Mouse (Mus musculus) naive thymus-derived CD4-positive, alpha-beta T cell, adult 2 months (primary cell): ENCODE measurements around the gene App.

Source experiments
- DNase-seq: peaks from one replicate; pipeline ENCODE4 v3.0.0-alpha.2; 2011; ENCODE audit warnings: low read depth

App gene

GRCm38 (mm10) chr16:85118916-85119315, 54.6 kb downstream of the App start:
- no peak for DNase-seq

GRCm38 (mm10) chr16:85117541-85117940, 56.0 kb downstream of the App start:
- no peak for DNase-seq

- DNase-seq = no peak
Measured at GRCm38 (mm10) chr16:85115837-85116236, 57.7 kb downstream of the App start.

GRCm38 (mm10) chr16:85114742-85115141, 58.8 kb downstream of the App start:
- no peak for DNase-seq

GRCm38 (mm10) chr16:85113941-85114340, 59.6 kb downstream of the App start:
- DNase-seq = no peak

- no peak for DNase-seq
Measured at GRCm38 (mm10) chr16:85112254-85112653, 61.3 kb downstream of the App start.

GRCm38 (mm10) chr16:85110428-85110827, 63.1 kb downstream of the App start:
- no peak for DNase-seq

GRCm38 (mm10) chr16:85108486-85108885, 65.1 kb downstream of the App start:
- no peak for DNase-seq

GRCm38 (mm10) chr16:85106644-85107323, 66.8 kb downstream of the App start:
- DNase-seq = no peak

- DNase-seq = no peak
Measured at GRCm38 (mm10) chr16:85105603-85106002, 68.0 kb downstream of the App start.

- no peak for DNase-seq
Measured at GRCm38 (mm10) chr16:85103116-85103787, 70.3 kb downstream of the App start.

GRCm38 (mm10) chr16:85101544-85101943, 72.0 kb downstream of the App start:
- no peak for DNase-seq

GRCm38 (mm10) chr16:85100806-85101205, 72.8 kb downstream of the App start:
- no peak for DNase-seq

GRCm38 (mm10) chr16:85099487-85099886, 74.1 kb downstream of the App start:
- no peak for DNase-seq

GRCm38 (mm10) chr16:85099044-85099443, 74.5 kb downstream of the App start:
- DNase-seq = no peak

- no peak for DNase-seq
Measured at GRCm38 (mm10) chr16:85096396-85096795, 77.2 kb downstream of the App start.

- DNase-seq = no peak
Measured at GRCm38 (mm10) chr16:85095923-85096322, 77.6 kb downstream of the App start.

- DNase-seq = no peak
Measured at GRCm38 (mm10) chr16:85092644-85093091, 80.9 kb downstream of the App start.

GRCm38 (mm10) chr16:85092183-85092582, 81.4 kb downstream of the App start:
- DNase-seq = no peak

GRCm38 (mm10) chr16:85090992-85091391, 82.6 kb downstream of the App start:
- DNase-seq = no peak

GRCm38 (mm10) chr16:85088126-85088525, 85.4 kb downstream of the App start:
- no peak for DNase-seq

- no peak for DNase-seq
Measured at GRCm38 (mm10) chr16:85086303-85086702, 87.3 kb downstream of the App start.

GRCm38 (mm10) chr16:85085902-85086301, 87.7 kb downstream of the App start:
- DNase-seq = no peak

- no peak for DNase-seq
Measured at GRCm38 (mm10) chr16:85084152-85084551, 89.4 kb downstream of the App start.
